Mouse (Mus musculus) intestine, embryonic 16.5 days (tissue): ENCODE data around the gene Ppid. TPM values are rescaled to one million over a fixed set of nuclear protein-coding genes. Genes with fewer than 3 reads are reported as not detected.

ENCODE experiments used
- ATAC-seq: fragments of 200-750 bp; cut with Nextera tagmentation; 2 replicates; pipeline ENCODE4 v1.8.0; 2017; ENCODE audit warnings: moderate TSS enrichment, moderate library complexity
- H3K27ac ChIP-seq: fragments of 300-500 bp; sonication (generic); 2 replicates; pipeline ENCODE4 v1.5.1; 2014; ENCODE audit warnings: mild to moderate bottlenecking, low read length
- H3K27me3 ChIP-seq: fragments of 300-500 bp; sonication (generic); replicated peaks from 2 replicates; pipeline ENCODE4 v1.6.1; 2014; ENCODE audit warnings: low read length, control low read depth, mixed read lengths; ENCODE audit not compliant: control insufficient read depth, insufficient read depth
- H3K36me3 ChIP-seq: fragments of 300-500 bp; sonication (generic); 2 replicates; pipeline ENCODE4 v1.6.1; 2014; ENCODE audit warnings: low read length, control low read depth; ENCODE audit not compliant: control insufficient read depth, insufficient read depth
- H3K4me1 ChIP-seq: fragments of 300-500 bp; sonication (generic); 2 replicates; pipeline ENCODE4 v1.6.1; 2014; ENCODE audit warnings: low read length, control low read depth, mixed read lengths; ENCODE audit not compliant: control insufficient read depth, insufficient read depth
- H3K4me2 ChIP-seq: fragments of 300-500 bp; sonication (generic); 2 replicates; pipeline ENCODE4 v1.6.1; 2014; ENCODE audit warnings: low read depth, low read length, control low read depth
- H3K4me3 ChIP-seq: fragments of 300-500 bp; sonication (generic); 2 replicates; pipeline ENCODE4 v1.5.1; 2014; ENCODE audit warnings: mild to moderate bottlenecking, low read length
- H3K9ac ChIP-seq: fragments of 300-500 bp; sonication (generic); 2 replicates; pipeline ENCODE4 v1.6.1; 2014; ENCODE audit warnings: low read depth, low read length
- H3K9me3 ChIP-seq: fragments of 300-500 bp; sonication (generic); 2 replicates; pipeline ENCODE4 v1.6.1; 2016; ENCODE audit warnings: low read length, control low read depth; ENCODE audit not compliant: control insufficient read depth
- WGBS: fragments of 180-500 bp; shearing (Covaris S2); extraction: QIAGEN DNeasy Blood & Tissue Kit; methylation state at CpG from one replicate; pipeline ENCODE4 v1.1.7; 2014; 5-methylcytosine and 5-hydroxymethylcytosine counted together
- polyA plus RNA-seq: library from polyadenylated mRNA; unstranded; fragments of >200 nt; fragmentation: Nextera tagmentation; extraction: Ambion mirVana; gene quantifications from 2 replicates; pipeline ENCODE4 v1.2.1, GENCODE M21; 2015

Gene Ppid
- polyA plus RNA-seq, 1 experiment from 2014 or later, result 142 TPM

GRCm38 (mm10) chr3:79628561-79629415 is 37.6 kb downstream of the Ppid start, which contains the start of gene 4930579G24Rik:
4930579G24Rik (plus strand) TSS chr3:79629079.
- Histone ChIP-seq H3K4me1 (no peaks in the 10 kb centered on the region), H3K9me3 (no peaks in the 10 kb centered on the region), H3K4me2 (peak within 1 kb of the TSS; percentile 81), H3K9ac (peak within 1 kb of the TSS; percentile 89), H3K27ac (peak within 1 kb of the TSS; percentile 92), H3K27me3 (no peaks in the 10 kb centered on the region), H3K36me3 (peaks cover 14% of the 10 kb centered on the region; the same call in 1 of the 2 replicates), H3K4me3 (peak within 1 kb of the TSS; percentile 82)
- under 1% methylated on average over 60 of the region's 60 CpGs for WGBS
- peak; percentile 99 for ATAC-seq

GRCm38 (mm10) chr3:79629416-79629730 is 38.2 kb downstream of the Ppid start, which contains the start of gene Etfdh:
Etfdh (minus strand) TSS chr3:79629500.
- Histone ChIP-seq H3K9me3 (no peaks in the 10 kb centered on the region), H3K4me3 (peak within 1 kb of the TSS; percentile 82), H3K27ac (peak within 1 kb of the TSS; percentile 92), H3K27me3 (no peaks in the 10 kb centered on the region), H3K4me2 (peak within 1 kb of the TSS; percentile 81), H3K9ac (peak within 1 kb of the TSS; percentile 89), H3K36me3 (peaks cover 14% of the 10 kb centered on the region; the same call in 1 of the 2 replicates), H3K4me1 (no peaks in the 10 kb centered on the region)
- WGBS, result under 1% methylated on average over 11 of the region's 11 CpGs
- peak; percentile 36 for ATAC-seq

GRCm38 (mm10) chr3:79652129-79652528 is 61.0 kb downstream of the Ppid start:
- Histone ChIP-seq H3K4me3 (no peak overlapping the region), H3K27me3 (no peaks in the 10 kb centered on the region), H3K4me1 (no peaks in the 10 kb centered on the region), H3K9ac (no peak overlapping the region), H3K9me3 (no peaks in the 10 kb centered on the region), H3K27ac (no peak overlapping the region), H3K4me2 (no peak overlapping the region), H3K36me3 (no peaks in the 10 kb centered on the region)
- ATAC-seq, result no peak
- 83% methylated on average over 6 of the region's 6 CpGs for WGBS

Other genes with a start within 250 kb of the Ppid start
- 2.4 and 2.8 TPM in 2 replicates for gene Fnip2, start 23.5 kb upstream of the Ppid start, polyA plus RNA-seq
- gene 4930579G24Rik, start 37.7 kb downstream of the Ppid start, polyA plus RNA-seq, result 18.1 and 19.9 TPM in 2 replicates
- 113 and 120 TPM in 2 replicates for gene Etfdh, start 38.2 kb downstream of the Ppid start, polyA plus RNA-seq
- 0.17 TPM in 1 of 2 replicates, not detected in the other for gene Rxfp1, start 146.5 kb downstream of the Ppid start, polyA plus RNA-seq